Mouse (Mus musculus): Measurements from ENCODE around the gene Hoxd10.

The Hoxd10 gene

GRCm38 (mm10) chr2:74731799-74732512, 40.2 kb downstream of the Hoxd10 start:
- DNase-seq (ENCODE audit: low spot score) = no peak

DNA sequence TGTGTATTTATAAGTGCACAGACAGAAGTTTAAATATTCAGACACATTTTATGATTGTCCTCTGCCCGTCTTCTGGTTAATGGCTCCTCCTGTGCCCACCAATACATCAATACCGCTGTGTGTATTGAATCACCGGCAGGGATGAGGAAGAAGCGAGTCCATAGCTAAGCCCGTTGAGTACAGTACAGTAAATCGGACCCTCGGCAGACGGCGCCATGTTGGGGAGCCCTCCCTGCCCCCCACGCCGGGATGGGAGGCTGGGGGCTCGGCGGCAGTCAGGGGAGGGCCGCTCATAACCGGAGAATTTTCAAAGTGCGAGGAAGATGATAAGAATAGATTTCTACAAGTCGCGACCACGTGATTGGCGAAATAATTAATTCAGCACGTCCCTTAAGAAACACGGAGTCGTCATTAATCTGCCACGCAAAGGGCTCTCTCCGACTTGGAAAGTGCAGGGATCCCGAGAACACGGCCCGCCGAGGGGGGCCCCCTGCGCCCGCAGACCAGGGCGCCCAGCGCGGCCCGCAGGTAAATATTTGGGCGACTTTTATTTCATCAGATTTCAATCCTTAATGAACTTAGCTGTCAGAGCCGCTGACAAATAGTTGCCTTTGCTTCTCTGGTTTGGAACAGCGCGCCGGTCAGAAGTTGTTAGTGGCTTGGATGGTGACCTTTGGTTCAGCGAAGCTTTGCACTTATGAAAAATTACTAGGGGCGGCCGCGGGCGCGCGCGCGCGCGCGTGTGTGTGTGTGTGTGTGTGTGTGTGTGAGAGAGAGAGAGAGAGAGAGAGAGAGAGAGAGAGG, 41.0 kb downstream of the Hoxd10 start:
- DNase-seq (ENCODE audit: low spot score) = no peak

DNA sequence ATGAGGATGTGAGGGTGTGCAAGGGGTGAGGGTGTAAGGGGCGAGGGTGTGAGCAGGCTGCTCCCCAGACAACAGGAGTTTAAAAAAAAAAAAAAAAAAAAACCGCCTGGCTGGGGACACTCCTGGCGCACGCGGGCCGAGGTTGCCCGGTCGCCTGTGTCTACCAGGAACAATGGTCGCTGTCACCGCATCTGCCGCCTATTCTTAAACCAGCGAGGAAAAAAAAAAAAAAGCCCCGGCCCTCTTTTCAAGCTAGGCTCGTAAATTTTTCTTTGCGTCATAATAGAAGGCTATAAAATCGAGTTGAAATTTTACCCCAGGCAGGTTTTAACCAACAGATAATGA, 41.6 kb downstream of the Hoxd10 start:
- no peak for DNase-seq (ENCODE audit: low spot score)

DNA sequence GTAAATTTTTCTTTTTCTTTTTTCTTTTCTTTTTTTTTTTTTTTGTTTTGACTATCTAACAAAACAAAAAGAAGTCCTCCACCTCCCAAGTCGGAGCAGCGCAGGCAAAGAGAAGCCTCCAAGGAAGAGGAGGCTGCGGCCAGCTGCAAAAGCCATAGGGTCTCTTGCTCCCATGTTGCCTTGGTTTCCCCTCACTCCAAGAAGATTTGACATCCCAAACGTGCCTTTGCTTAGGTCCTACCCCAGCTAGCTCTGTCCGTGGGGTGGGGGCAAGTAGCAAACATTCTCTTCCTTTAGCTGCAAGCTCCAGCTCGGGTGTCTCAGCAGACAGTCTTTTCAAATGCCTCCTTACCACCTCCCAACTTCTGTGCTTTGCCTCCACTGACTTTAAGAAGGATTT, 42.0 kb downstream of the Hoxd10 start:
- DNase-seq (ENCODE audit: low spot score) = no peak

DNA sequence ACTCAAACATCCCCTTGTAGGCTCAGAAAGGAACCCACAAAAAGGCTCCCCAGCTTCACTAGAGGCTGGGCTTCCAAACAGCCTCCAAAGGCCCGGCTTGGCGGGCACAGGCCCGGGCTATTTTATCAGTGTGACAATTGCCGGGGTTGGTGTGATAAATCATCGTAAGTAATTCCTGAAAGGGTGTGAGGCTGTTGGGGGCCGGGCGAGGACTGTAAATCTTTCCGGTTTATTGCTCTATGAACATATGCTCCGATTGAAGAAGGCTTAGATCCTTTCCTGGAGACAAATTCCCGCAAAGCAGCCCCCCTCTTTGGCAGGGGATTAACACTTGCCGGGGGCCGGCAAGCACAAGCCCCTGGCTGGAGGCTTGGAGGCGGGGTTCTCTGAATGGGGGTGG, 42.7 kb downstream of the Hoxd10 start:
- no peak for DNase-seq (ENCODE audit: low spot score)

GRCm38 (mm10) chr2:74734996-74735811, 43.5 kb downstream of the Hoxd10 start:
- no peak for DNase-seq (ENCODE audit: low spot score)

- no peak for DNase-seq (ENCODE audit: low spot score)
These were observed 44.3 kb downstream of the Hoxd10 start for GRCm38 (mm10) chr2:74735851-74736687.

GRCm38 (mm10) chr2:74736688-74737577, 45.2 kb downstream of the Hoxd10 start:
- DNase-seq (ENCODE audit: low spot score) = no peak

DNA sequence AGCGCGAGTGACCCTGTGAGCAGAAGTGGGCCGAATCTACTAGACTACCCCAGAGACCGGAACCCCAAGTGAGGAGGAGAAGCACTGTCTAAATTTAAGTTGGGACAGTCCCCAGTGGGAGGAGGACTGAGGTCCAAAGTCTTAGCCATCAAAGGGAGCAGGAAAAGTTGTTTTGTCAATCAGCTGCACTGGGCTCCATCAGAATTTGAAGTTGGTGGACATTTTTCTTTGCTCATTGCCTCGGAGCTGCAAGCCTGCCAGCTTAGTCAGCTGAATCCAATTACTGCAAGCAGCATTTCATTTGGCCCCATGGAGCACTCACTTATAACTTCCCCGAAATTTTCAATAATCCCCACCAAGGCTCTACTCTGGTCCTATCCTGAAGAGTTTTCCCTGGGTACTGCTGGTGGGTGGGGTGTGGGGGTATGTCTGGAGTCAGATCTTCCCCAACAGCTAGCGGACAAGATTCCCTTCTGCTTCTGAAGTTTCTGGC, 45.9 kb downstream of the Hoxd10 start:
- no peak for DNase-seq (ENCODE audit: low spot score)

DNA sequence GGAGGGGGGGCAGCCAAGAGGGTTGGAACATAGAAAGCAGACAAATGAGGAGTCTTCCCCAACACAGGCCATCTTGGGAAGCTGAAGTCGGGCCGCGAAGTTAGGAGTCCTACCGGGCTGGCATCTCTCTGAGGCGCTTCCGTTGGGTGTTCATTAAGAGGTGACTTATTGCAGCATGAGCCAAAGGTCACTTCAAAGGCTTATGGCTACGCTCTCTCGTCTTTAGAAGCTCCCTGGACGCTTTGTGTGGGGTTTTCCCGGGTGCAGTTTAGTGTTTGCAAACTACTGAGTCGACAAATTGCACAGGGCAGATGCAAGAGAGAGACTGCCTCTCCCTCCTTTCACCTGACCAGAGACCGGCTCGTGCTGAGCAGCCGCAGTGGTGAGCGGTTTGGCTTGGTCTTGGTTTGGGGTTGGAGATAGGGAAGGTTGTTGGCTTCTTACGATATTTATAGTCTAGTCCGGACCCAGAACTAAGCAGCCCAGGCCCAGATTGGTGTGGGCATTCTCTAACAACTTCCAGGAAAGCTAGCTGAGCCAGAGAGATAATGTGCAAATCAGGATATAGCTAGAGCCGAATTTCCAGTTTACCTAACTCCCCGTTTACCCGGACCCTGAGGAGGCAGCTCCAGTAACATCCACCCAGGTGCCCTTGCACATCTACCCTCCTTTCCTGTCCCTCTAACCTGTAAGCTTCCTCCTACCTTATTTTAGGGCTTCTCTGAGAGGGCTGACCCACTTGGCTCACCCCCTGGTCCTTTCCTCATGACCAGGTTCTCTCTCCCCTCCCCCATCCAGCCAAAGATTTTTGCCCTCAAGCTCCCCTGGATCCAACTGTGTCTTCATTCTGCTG, 47.1 kb downstream of the Hoxd10 start:
- no peak for DNase-seq (ENCODE audit: low spot score)

- DNase-seq (ENCODE audit: low spot score) = no peak
These were observed 47.7 kb downstream of the Hoxd10 start for GRCm38 (mm10) chr2:74739476-74739800.

- no peak for DNase-seq (ENCODE audit: low spot score)
These were observed 48.1 kb downstream of the Hoxd10 start for GRCm38 (mm10) chr2:74739869-74740268.

GRCm38 (mm10) chr2:74740311-74741091, 48.8 kb downstream of the Hoxd10 start:
- DNase-seq (ENCODE audit: low spot score) = no peak

- DNase-seq (ENCODE audit: low spot score) = no peak
These were observed 49.7 kb downstream of the Hoxd10 start for GRCm38 (mm10) chr2:74741252-74741978.

GRCm38 (mm10) chr2:74741979-74742277, 50.2 kb downstream of the Hoxd10 start:
- DNase-seq (ENCODE audit: low spot score) = no peak

Data from ovary, adult 18-20 months (tissue).